Mouse (Mus musculus) midbrain, embryonic 14.5 days (tissue): ENCODE measurements at regions not wholly inside any gene's neighbourhood (a gene's known extent, or its start where the extent isn't known, plus 50 kb on each side); places are given as distances from the start of the nearest gene placed in this dataset.

Experiments
- ATAC-seq: fragments of 200-750 bp; cut with Nextera tagmentation; 2 replicates; pipeline ENCODE4 v1.8.0; 2017; ENCODE audit warnings: moderate number of reproducible peaks, moderate library complexity; ENCODE audit not compliant: low FRiP score, low TSS enrichment
- DNase-seq: peaks from one replicate; pipeline ENCODE4 v3.0.0-alpha.2; 2015
- H3K27ac ChIP-seq: fragments of 300-500 bp; sonication (generic); replicated peaks from 2 replicates; pipeline ENCODE4 v1.5.1; 2014; ENCODE audit warnings: mild to moderate bottlenecking, low read depth, low read length, moderate library complexity
- H3K27me3 ChIP-seq: fragments of 300-500 bp; sonication (generic); 2 replicates; pipeline ENCODE4 v1.6.1; 2014; ENCODE audit warnings: low read length, control low read depth, mixed read lengths; ENCODE audit not compliant: control insufficient read depth, insufficient read depth
- H3K36me3 ChIP-seq: fragments of 300-500 bp; sonication (generic); 2 replicates; pipeline ENCODE4 v1.6.1; 2014; ENCODE audit warnings: low read length, control low read depth; ENCODE audit not compliant: control insufficient read depth, insufficient read depth
- H3K4me1 ChIP-seq: fragments of 300-500 bp; sonication (generic); 2 replicates; pipeline ENCODE4 v1.6.1; 2014; ENCODE audit warnings: mild to moderate bottlenecking, antibody characterized with exemption, low read length, control low read depth; ENCODE audit not compliant: control insufficient read depth, insufficient read depth
- H3K4me2 ChIP-seq: fragments of 300-500 bp; sonication (generic); 2 replicates; pipeline ENCODE4 v1.6.1; 2014; ENCODE audit warnings: mild to moderate bottlenecking, low read length, moderate library complexity
- H3K4me3 ChIP-seq: fragments of 300-500 bp; sonication (generic); replicated peaks from 2 replicates; pipeline ENCODE4 v1.5.1; 2014; ENCODE audit warnings: low read depth, low read length
- H3K9ac ChIP-seq: fragments of 300-500 bp; sonication (generic); replicated peaks from 2 replicates; pipeline ENCODE4 v1.6.1; 2014; ENCODE audit warnings: mild to moderate bottlenecking, low read length, moderate library complexity
- H3K9me3 ChIP-seq: fragments of 300-500 bp; sonication (generic); 2 replicates; pipeline ENCODE4 v1.6.1; 2016; ENCODE audit warnings: low read length, control low read depth, mixed read lengths; ENCODE audit not compliant: control insufficient read depth
- WGBS: fragments of 180-500 bp; shearing (Covaris S2); extraction: QIAGEN DNeasy Blood & Tissue Kit; methylation state at CpG from one replicate; pipeline ENCODE4 v1.1.7; 2014; 5-methylcytosine and 5-hydroxymethylcytosine counted together

- H3K27ac ChIP-seq = no peak overlapping the region
- no peak overlapping the region for H3K4me3 ChIP-seq
- DNase-seq (peak; percentile 31), ATAC-seq (no peak)
- 55% methylated on average over 4 of the region's 4 CpGs for WGBS
- H3K36me3 ChIP-seq = no peaks in the 10 kb centered on the region
- H3K27me3 ChIP-seq = no peaks in the 10 kb centered on the region
- no peak overlapping the region for H3K4me2 ChIP-seq
- no peaks in the 10 kb centered on the region for H3K4me1 ChIP-seq
- no peaks in the 10 kb centered on the region for H3K9me3 ChIP-seq
- H3K9ac ChIP-seq = no peak overlapping the region
These were observed 504.7 kb upstream of the Got2 start for GRCm38 (mm10) chr8:96393024-96393423.

GRCm38 (mm10) chr8:96389251-96389650, 500.9 kb upstream of the Got2 start:
- ATAC-seq = no peak

GRCm38 (mm10) chr8:96370500-96370899, 482.2 kb upstream of the Got2 start:
- no peaks in the 10 kb centered on the region for H3K27me3 ChIP-seq
- ATAC-seq = no peak
- DNase-seq = peak; percentile 45
- H3K9ac ChIP-seq = no peak overlapping the region
- H3K4me3 ChIP-seq = no peak overlapping the region
- no peak overlapping the region for H3K27ac ChIP-seq
- H3K36me3 ChIP-seq = no peaks in the 10 kb centered on the region
- H3K4me2 ChIP-seq = no peak overlapping the region
- H3K9me3 ChIP-seq = no peaks in the 10 kb centered on the region
- 71% methylated on average over 9 of the region's 9 CpGs for WGBS
- H3K4me1 ChIP-seq = 0 out of 2 replicates have a peak, but pooled peaks cover 3% of the 10 kb centered on the region

More at GRCm38 (mm10) chr8:96389251-96389650, 500.9 kb upstream of the Got2 start:
- no peak overlapping the region for H3K27ac ChIP-seq
- H3K27me3 ChIP-seq = no peaks in the 10 kb centered on the region
- H3K36me3 ChIP-seq = no peaks in the 10 kb centered on the region
- WGBS = 90% methylated on average over 3 of the region's 3 CpGs
- H3K9ac ChIP-seq = no peak overlapping the region
- H3K4me2 ChIP-seq = no peak overlapping the region
- no peaks in the 10 kb centered on the region for H3K4me1 ChIP-seq
- H3K4me3 ChIP-seq = no peak overlapping the region
- DNase-seq = no peak
- no peaks in the 10 kb centered on the region for H3K9me3 ChIP-seq

GRCm38 (mm10) chr8:96362853-96363445, 474.6 kb upstream of the Got2 start:
- DNase-seq = peak; percentile 18

GRCm38 (mm10) chr8:96350531-96351069, 462.3 kb upstream of the Got2 start:
- H3K27ac ChIP-seq = no peak overlapping the region
- no peaks in the 10 kb centered on the region for H3K9me3 ChIP-seq
- 80% methylated on average over 6 of the region's 6 CpGs for WGBS
- no peaks in the 10 kb centered on the region for H3K4me1 ChIP-seq
- DNase-seq (no peak), ATAC-seq (no peak)
- H3K36me3 ChIP-seq = no peaks in the 10 kb centered on the region
- no peaks in the 10 kb centered on the region for H3K27me3 ChIP-seq
- H3K4me3 ChIP-seq = no peak overlapping the region
- no peak overlapping the region for H3K9ac ChIP-seq
- no peak overlapping the region for H3K4me2 ChIP-seq

More at GRCm38 (mm10) chr8:96362853-96363445, 474.6 kb upstream of the Got2 start:
- H3K4me2 ChIP-seq = no peak overlapping the region
- H3K4me3 ChIP-seq = no peak overlapping the region
- H3K9ac ChIP-seq = no peak overlapping the region
- no peak overlapping the region for H3K27ac ChIP-seq
- H3K36me3 ChIP-seq = no peaks in the 10 kb centered on the region
- no peaks in the 10 kb centered on the region for H3K27me3 ChIP-seq
- H3K9me3 ChIP-seq = no peaks in the 10 kb centered on the region
- 27% methylated on average over 14 of the region's 14 CpGs for WGBS
- ATAC-seq = no peak
- 0 out of 2 replicates have a peak, but pooled peaks cover 3% of the 10 kb centered on the region for H3K4me1 ChIP-seq

- Histone ChIP-seq H3K4me1 (no peaks in the 10 kb centered on the region), H3K27me3 (no peaks in the 10 kb centered on the region), H3K4me3 (no peak overlapping the region), H3K9ac (no peak overlapping the region), H3K27ac (no peak overlapping the region), H3K36me3 (no peaks in the 10 kb centered on the region), H3K4me2 (no peak overlapping the region), H3K9me3 (no peaks in the 10 kb centered on the region)
- ATAC-seq (no peak), DNase-seq (no peak)
- 64% methylated on average over 6 of the region's 6 CpGs for WGBS
These were observed 461.2 kb upstream of the Got2 start for GRCm38 (mm10) chr8:96349503-96349902.

- H3K36me3 ChIP-seq = no peaks in the 10 kb centered on the region
- H3K4me3 ChIP-seq = no peak overlapping the region
- no peak overlapping the region for H3K4me2 ChIP-seq
- H3K9me3 ChIP-seq = no peaks in the 10 kb centered on the region
- H3K27ac ChIP-seq = no peak overlapping the region
- ATAC-seq (no peak), DNase-seq (no peak)
- no peaks in the 10 kb centered on the region for H3K4me1 ChIP-seq
- H3K9ac ChIP-seq = no peak overlapping the region
- H3K27me3 ChIP-seq = no peaks in the 10 kb centered on the region
- WGBS = 85% methylated on average over 3 of the region's 3 CpGs
These were observed 452.4 kb upstream of the Got2 start for GRCm38 (mm10) chr8:96340702-96341101.

GRCm38 (mm10) chr8:96318367-96318766, 430.0 kb upstream of the Got2 start:
- Histone ChIP-seq H3K9ac (no peak overlapping the region), H3K4me1 (no peaks in the 10 kb centered on the region), H3K27me3 (no peaks in the 10 kb centered on the region), H3K9me3 (no peaks in the 10 kb centered on the region), H3K36me3 (no peaks in the 10 kb centered on the region), H3K27ac (no peak overlapping the region), H3K4me2 (no peak overlapping the region), H3K4me3 (no peak overlapping the region)
- DNase-seq = no peak
- 78% methylated on average over 5 of the region's 5 CpGs for WGBS
- ATAC-seq = no peak

GRCm38 (mm10) chr8:96308989-96309718, 420.8 kb upstream of the Got2 start:
- Histone ChIP-seq H3K9me3 (no peaks in the 10 kb centered on the region), H3K4me2 (no peak overlapping the region), H3K4me1 (no peaks in the 10 kb centered on the region), H3K27me3 (no peaks in the 10 kb centered on the region), H3K4me3 (no peak overlapping the region), H3K27ac (no peak overlapping the region), H3K9ac (no peak overlapping the region), H3K36me3 (no peaks in the 10 kb centered on the region)
- WGBS = 56% methylated on average over 12 of the region's 12 CpGs
- no peak for ATAC-seq
- peak; percentile 32 for DNase-seq
